Mouse (Mus musculus) lung, postnatal 0 days (tissue): Measurements from ENCODE around the gene Tmem233.

Source experiments
- CTCF ChIP-seq: IDR thresholded peaks from 2 replicates; pipeline ENCODE4 v1.5.1; 2016; ENCODE audit warnings: antibody characterized with exemption, mild to moderate bottlenecking
- EP300 ChIP-seq: IDR thresholded peaks from 2 replicates; pipeline ENCODE4 v1.6.1; 2016; ENCODE audit warnings: antibody characterized with exemption, mild to moderate bottlenecking, control low read depth

DNA sequence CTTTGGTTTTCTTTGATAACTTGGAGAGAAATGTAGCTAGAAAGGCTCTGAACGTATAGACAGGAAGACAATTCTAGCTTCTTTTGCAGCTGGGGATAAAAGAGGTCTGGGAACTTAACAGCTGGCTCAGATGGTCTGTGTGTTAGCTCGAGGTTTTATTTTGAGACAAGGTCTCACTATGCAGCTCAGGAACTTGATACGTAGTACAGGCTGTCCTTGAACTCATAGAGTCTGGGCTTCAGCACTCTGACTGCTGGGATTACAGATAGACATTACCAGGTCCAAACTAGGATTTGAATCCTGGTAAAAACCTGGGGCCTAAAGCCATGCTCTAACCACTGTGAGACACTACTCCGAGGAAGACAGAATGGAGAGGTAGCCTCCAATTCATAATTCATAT lies 36.8 kb downstream of the Tmem233 start:
- TF ChIP-seq CTCF (no peak), EP300 (no peak)
